8 mouse cellular contexts compared by ENCODE assay signal in genomic region chr1:194929972-194930355, GRCm38 (mm10). TPM values are rescaled to one million over a fixed set of nuclear protein-coding genes. Genes with fewer than 3 reads are reported as not detected.
DNase-seq lines count a peak whose midpoint lies in the region; ATAC-seq lines count a peak whose summit lies in the region.

No protein-coding gene starts in this region.

- ATAC-seq in megakaryocyte-erythroid progenitor cell, adult 5-6 weeks (replicated peaks; ENCODE audit: low FRiP score, low TSS enrichment, poor library complexity, severe bottlenecking) = no peak
- no peak for ATAC-seq in erythroid progenitor cell, adult 5-6 weeks (replicated peaks; ENCODE audit: low FRiP score, poor library complexity, severe bottlenecking)

- DNase-seq in embryo, embryonic 10 days (ENCODE audit: low spot score) = peak; percentile 23
- no peak for DNase-seq in embryo, embryonic 9.5 days (ENCODE audit: extremely low spot score)
- DNase-seq in urinary bladder, postnatal 14 days (ENCODE audit: low spot score) = peak; percentile 58
- DNase-seq in urinary bladder, postnatal 10 days (ENCODE audit: low spot score) = no peak
- peak; percentile 45 for DNase-seq in heart, postnatal 4 days
- DNase-seq in cerebellum, adult 9-11 months = no peak

RNA-seq across cellular contexts. Expression of gene Cd34, which starts 8.7 kb away (rescaled TPM):
- 100 to 1,000 TPM; 225 to 235 TPM for total RNA-seq in heart, postnatal 4 days (2021)
- total RNA-seq in megakaryocyte-erythroid progenitor cell, adult 5-6 weeks (2014; fragmentation: Nextera tagmentation) = 1.2 TPM in 1 of 2 replicates, not detected in the other
- total RNA-seq in megakaryocyte-erythroid progenitor cell, adult 5-6 weeks (2017) = 6.7 and 68.5 TPM in 2 replicates
- total RNA-seq in erythroid progenitor cell, adult 5-6 weeks (2015; ENCODE audit: low replicate concordance) = 3.2 and 10.1 TPM in 2 replicates
- total RNA-seq in erythroid progenitor cell, adult 5-6 weeks (2017; ENCODE audit: low replicate concordance) = 4.4 and 5.1 TPM in 2 replicates

Comparison
In these comparisons a context has a peak if more than half of its experiments do, and no peak if none do; other contexts are left out.
1. DNase-seq: peak in embryo, embryonic 10 days (single experiment), urinary bladder, postnatal 14 days (single experiment) and heart, postnatal 4 days (single experiment); none in embryo, embryonic 9.5 days (single experiment), urinary bladder, postnatal 10 days (single experiment) and cerebellum, adult 9-11 months (single experiment).